Mouse (Mus musculus) layer of hippocampus, postnatal 36 days (tissue): ENCODE measurements at regions not wholly inside any gene's neighbourhood (a gene's known extent, or its start where the extent isn't known, plus 50 kb on each side); places are given as distances from the start of the nearest gene placed in this dataset.

ENCODE experiments used
- DNase-seq, 2 experiments: peaks; one replicate each; pipeline ENCODE4 v3.0.0; 2022

- peak; percentile 2 to 9 for DNase-seq
Observed at GRCm38 (mm10) chrX:61305301-61305890, 120.0 kb upstream of the Cdr1 start.

GRCm38 (mm10) chrX:61304464-61304863 is 119.1 kb upstream of the Cdr1 start:
- peak in 1 of 2 experiments; percentile 1 for DNase-seq
